Mouse (Mus musculus) left cerebral cortex, adult 18-20 months (tissue): ENCODE data around the gene Wfikkn1. TPM values are rescaled to one million over a fixed set of nuclear protein-coding genes. Genes with fewer than 3 reads are reported as not detected.

Experiments used
- DNase-seq, 2 experiments: peaks; one replicate each; pipeline ENCODE4 v3.0.0; 2021 to 2022; ENCODE audit warnings: low spot score in 2 of 2, mixed read lengths in 1 of 2
- total RNA-seq, 2 experiments: library from RNA; stranded (reverse); gene quantifications; 2 replicates each; pipeline ENCODE4 v1.2.3; 2021

The Wfikkn1 gene
- total RNA-seq, 2 experiments from 2014 or later, result 1.4 to 1.7 TPM

DNA sequence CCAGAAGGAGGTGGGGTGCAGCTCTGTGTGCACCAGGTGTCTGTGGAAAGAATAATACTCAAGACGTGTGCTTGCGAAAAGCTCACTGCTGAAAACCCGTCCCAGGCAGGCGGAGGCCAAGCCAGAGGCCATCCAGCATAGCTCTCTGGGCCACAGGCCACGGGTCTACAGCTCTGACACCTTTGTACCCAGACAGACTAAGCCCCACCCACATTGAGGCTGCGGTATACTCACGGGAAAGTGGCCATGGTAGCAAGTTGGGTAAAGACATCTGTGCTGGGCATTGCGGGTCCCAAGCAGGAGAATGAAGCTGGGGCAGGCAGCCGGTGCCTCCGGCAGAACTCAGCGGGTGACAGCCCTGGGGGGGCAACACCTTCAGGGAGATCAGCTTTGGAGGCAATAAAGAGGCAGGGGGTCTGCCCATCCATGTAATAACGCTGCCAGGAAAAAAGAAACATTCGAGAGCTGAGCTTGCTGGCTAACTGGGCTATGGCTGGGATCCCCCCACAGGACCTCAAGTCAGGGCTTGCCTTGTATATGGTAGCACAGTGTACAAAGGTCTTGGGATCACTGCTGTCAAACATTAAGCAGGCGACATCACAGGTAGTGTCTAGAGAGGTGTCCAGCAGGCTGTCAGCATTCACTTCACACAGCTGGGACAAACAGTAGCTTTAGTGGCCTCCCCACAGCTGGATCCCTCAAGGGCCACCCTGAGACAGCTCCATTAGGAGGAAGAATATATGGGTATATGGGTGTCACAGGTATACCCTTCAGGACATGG lies 41.0 kb downstream of the Wfikkn1 start:
- no peak for DNase-seq

DNA sequence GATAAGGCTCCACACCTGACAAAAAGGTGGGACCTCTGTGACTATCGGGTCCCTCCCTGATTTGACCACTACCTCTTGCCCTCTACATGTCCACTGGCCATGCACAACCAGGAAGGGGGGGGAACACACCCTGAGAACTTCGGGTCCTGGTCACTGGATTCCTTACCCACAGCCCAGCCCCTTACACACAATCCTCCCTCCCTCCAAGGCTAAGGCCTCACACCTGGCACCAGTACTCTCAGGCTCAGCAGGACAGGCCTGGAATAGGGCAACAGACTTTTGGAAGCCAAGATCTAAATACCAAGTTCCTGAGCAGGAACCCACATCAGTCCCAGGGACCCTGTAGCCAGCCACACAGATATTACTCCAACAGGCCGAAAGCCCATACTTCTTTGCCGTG lies 41.8 kb downstream of the Wfikkn1 start:
- DNase-seq, result no peak

DNA sequence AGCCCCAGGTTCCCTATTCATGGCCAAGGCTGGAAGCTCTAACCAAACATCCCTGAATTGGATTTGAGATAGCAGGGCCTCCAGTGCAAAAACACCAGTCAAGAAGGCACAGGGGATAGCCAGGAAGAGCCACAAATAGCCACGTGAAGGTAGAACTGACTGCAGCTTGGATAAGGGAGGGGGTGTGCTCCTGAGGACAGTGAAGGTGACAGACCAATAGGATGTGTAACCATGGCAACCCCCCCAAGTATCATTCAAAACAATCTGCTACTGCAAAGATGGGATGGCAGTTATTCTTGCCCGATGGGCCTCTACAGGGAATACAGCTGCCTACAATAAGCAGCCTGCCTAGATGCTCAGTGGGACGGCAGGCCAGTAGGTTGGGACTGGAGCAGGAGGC lies 43.1 kb downstream of the Wfikkn1 start:
- DNase-seq, result no peak

DNA sequence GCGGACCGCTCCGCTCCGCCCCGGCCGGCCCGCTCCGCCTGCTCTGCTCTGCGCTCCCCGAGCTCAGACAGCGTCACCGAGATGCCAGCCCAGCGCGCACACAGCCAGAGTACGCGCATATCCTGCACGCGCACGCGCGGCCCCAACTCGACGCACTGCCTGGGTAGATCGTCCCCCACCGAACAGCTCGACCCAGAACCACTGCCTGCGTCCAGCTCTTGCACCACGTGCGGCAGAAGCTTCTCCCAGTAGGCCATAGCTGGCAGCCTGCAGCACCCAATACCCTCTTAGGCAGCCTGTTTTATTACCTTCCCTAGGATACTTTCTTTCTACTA lies 43.6 kb downstream of the Wfikkn1 start, which contains the start of gene Rhbdl1:
Gene Rhbdl1, minus strand, starts transcription at position 220 of the 335 bp plus-strand sequence.
- peak; percentile 74 to 90 for DNase-seq

DNA sequence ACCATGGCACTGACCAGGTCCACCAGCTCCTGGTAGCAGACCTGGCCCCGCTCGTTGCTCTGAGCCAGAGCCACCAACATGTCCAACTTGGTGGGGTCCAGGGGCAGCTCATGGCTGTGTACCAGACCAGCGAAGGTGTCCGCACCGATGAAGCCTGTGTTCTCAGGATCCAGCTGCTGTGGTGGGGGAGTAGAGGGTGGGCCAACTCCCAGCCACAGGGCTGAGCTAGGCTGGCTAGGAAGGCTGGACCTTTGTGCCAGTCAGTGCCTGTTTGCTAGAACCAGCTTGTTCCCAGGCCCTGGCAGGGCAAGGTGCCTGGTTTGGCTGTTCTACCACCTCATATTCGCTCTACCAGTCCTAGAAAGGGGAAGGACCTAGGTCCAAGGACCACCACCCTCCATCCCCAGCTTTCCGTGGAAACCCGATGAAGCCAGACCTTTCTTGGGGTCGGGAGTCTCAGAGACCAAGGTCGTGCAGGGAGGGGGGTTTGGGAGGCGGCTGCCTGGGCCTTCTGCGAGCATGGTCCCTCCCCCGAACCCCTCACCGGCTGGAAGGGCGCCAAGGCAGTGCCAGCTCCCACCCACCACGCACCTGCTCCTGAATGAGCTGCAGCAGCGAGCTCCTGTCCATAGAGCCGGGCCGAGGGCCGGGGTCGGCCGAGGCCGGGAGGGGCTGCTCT lies 44.1 kb downstream of the Wfikkn1 start:
- no peak for DNase-seq

DNA sequence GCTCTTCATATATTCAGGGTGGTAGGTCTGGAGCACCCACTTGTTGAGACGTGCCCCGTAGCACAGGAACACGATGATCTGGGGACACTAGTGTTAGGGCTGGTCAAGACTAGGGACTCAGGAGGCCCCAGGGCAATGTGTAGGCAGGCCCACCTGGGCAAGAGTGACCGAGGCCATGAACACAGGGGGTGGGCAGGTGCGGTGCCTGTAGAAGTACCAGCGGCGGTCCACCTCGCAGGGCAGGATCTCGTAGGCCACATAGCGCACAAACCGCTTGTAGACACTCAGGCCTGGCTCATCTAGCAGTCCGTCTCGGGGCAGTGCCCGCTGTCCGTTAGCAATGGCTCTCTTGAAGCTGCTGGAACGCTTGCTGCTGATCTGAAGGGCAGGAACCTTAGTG lies 44.8 kb downstream of the Wfikkn1 start:
- DNase-seq, result no peak

DNA sequence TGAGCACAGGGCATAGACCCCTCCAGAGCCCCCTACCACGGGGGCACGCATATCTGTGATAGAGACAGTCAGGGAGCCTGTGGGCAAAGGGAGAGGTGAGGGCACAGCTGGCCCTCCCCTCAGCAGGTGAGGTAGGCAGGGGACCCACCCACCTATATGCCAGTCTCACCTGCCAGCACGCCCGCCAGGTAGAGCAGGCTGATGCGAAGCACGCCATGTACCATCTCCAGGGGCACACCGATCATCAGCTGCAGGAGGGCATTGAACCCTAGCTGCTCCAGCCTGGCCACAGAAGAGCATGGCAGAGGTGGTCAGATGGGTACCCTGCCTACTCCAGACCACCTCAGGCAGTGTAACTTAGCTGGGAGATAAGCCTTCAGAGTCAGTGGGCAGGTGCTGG lies 45.4 kb downstream of the Wfikkn1 start:
- DNase-seq, result no peak

DNA sequence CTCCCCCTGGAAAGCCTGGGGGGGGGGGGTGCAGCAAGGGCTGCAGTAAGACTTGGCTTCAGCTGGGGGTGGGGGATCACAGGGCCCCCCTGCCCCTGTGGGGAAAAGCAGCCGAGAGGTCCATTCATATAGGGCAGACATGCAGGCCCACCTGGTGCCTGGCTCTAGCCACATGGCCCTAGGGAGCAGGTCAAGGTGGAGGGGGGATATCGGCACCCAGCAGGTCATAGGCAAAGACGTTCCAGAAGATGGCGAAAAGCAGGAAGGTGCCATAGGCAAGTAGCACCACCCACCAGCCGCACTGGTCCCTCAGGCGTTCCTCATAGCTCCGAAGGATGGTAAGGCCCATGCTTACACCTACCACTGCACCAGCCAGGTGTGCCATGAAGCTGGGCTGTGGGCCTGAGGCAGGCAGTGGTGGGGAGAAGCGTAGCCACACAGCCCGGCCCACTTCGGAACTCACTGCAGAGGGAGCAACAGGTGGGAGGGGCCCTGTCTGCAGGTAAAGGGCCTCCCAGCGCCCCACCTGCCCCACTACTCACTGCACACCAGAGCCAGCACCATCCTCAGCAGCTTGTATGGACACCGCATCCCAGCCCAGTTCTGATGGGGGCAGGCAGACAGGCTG lies 45.9 kb downstream of the Wfikkn1 start:
- DNase-seq, result no peak

DNA sequence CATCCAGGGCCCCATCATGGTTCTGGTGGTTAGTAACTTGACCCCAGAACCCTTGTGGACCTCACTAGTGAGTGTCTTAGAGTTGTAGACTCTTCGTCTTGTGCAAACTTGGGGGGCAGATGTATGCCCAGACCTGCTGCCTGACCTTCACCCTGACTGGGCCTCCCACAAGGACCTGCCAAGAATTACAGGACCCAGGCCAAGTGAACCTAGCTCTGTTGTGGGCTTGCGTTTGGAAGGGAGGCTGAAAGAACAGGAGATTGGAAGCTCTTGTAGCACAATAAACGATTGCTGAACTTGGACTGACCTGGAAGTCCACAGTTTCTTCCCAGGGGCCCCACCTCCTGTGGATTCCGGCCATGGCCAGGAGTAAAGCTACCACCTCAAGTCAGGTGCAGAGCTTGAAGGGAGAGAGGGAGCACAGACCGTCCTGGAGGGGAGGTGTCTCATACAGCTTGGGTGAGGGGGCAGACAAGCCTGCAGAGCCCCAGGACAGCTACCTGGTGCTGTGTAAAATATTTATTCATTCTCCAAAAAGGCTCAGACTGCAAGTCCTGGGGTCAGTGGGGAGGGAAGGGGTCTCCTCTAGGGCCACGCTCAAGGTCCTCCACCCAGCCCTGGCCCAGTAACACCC lies 46.6 kb downstream of the Wfikkn1 start:
- no peak for DNase-seq

DNA sequence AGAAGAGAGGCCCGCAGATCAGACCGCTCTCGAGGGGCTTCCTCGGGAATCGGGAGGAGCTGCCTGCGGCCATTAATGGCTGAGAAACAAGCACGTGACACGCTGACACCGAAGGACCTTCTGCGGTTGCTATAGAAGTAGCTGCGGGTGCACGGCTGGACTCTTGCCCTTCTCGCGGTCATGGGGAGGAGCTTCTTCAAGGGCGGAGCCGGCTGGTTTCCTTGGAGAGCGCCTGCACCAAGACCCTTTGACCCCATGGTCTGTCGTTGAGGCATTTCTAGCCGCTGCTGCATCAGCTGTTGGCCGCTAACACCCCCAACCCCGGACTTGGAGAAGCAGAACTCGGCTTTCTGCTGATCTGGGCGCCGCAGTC lies 47.4 kb downstream of the Wfikkn1 start, which contains the start of gene Stub1:
Gene Stub1, minus strand, starts transcription at position 114 of the 373 bp plus-strand sequence.
- peak; percentile 62 to 81 for DNase-seq

GRCm38 (mm10) chr17:25832436-25833290 lies 48.0 kb downstream of the Wfikkn1 start:
- peak; percentile 97 to 98 for DNase-seq

DNA sequence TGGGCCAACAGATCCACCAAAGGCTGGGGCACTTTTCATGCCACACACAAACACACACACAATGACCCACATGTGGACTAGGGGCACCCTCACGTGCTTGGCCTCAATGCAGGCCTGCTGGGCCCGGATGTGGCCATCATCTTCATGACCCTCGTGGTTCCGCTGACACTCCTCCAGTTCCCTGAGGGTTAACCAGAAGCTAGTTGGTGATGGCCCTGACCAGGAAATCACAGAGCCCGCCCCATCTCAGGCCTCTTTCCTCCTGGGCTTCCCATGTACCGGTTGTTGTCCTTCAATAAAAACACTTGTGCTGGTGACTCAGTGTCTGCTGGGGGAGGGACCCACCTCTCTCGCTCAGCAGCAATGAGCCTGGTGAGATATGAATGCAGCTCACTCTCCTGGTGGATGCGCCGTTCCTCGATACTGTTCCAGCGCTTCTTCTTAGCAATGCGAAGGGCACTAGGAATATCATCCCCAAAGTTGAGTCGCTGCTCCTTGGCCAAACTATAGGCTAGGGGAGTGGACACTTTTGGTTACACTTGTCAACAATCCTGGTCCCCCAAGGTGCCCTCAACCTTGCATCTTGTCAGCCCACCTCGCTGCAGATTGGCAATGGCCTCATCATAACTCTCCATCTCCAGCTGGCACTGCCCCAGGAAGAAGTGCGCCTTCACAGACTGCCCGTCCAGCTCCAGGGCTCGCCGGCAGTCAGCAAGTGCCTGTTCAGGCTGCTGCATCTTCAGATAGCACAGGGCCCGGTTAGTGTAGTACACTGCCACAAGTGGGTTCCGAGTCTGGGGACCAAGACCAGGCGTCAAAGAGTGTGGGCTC lies 49.0 kb downstream of the Wfikkn1 start:
- DNase-seq, result no peak

DNA sequence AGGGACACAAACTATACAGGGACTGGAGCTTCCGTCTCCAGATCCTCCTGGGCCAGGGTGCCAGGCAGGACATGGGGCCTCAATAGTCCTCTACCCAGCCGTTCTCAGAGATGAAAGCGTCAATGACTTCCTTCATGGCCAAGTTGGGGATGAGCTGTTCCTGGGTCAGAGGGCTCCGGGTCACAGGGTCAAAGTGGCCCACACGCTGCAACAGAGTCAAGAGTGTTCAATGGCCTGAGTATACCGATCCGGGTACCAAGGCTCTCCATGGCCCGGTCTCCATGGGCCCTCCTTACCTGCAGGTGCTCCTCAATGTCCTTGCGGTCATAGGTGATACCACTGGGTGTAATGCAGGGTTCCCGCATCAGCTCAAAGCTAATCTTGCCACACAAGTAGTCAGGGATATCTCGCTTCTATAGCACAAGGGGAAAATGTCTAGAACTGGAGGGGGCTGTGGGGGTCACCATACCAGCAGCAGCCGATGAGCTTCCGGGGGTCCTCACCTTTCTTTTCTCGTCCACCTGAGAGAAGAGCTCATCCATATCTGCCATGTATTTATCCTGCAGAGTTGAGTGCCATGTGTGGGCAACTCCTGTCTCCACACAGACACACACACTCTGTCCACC lies 49.7 kb downstream of the Wfikkn1 start:
- DNase-seq, result no peak

- DNase-seq, result no peak
Observed at GRCm38 (mm10) chr17:25830200-25830753, 50.4 kb downstream of the Wfikkn1 start.

GRCm38 (mm10) chr17:25829558-25830017 lies 51.1 kb downstream of the Wfikkn1 start:
- no peak for DNase-seq

- DNase-seq, result peak; percentile 80 to 88
Observed at GRCm38 (mm10) chr17:25828712-25829557, 51.7 kb downstream of the Wfikkn1 start, which contains the start of gene Jmjd8. TSS of gene Jmjd8 (plus strand) at chr17:25828867.

- no peak for DNase-seq
Observed at GRCm38 (mm10) chr17:25828223-25828594, 52.4 kb downstream of the Wfikkn1 start.
